Mouse (Mus musculus) kidney, postnatal 0 days (tissue): ENCODE measurements around the gene Fnbp4. TPM values are rescaled to one million over a fixed set of nuclear protein-coding genes. Genes with fewer than 3 reads are reported as not detected.
A peak's percentile ranks its signal among the peaks of the same experiment; 100 is the strongest.

Experiments used
- ATAC-seq: fragments of 200-750 bp; cut with Nextera tagmentation; replicated peaks from 2 replicates; pipeline ENCODE4 v1.8.0; 2017; ENCODE audit warnings: low read depth, moderate number of reproducible peaks, moderate TSS enrichment, moderate library complexity; ENCODE audit not compliant: low FRiP score
- DNase-seq: peaks from one replicate; pipeline ENCODE4 v3.0.0-alpha.2; 2016; ENCODE audit warnings: low spot score
- H3K27ac ChIP-seq: fragments of 300-500 bp; sonication (generic); 2 replicates; pipeline ENCODE4 v1.5.1; 2014; ENCODE audit warnings: mild to moderate bottlenecking
- H3K27me3 ChIP-seq: fragments of 300-500 bp; sonication (generic); 2 replicates; pipeline ENCODE4 v1.6.1; 2014; ENCODE audit warnings: low read length, mixed read lengths; ENCODE audit not compliant: insufficient read depth
- H3K36me3 ChIP-seq: fragments of 300-500 bp; sonication (generic); 2 replicates; pipeline ENCODE4 v1.6.1; 2014; ENCODE audit warnings: low read length, mixed read lengths; ENCODE audit not compliant: insufficient read depth
- H3K4me1 ChIP-seq: fragments of 300-500 bp; sonication (generic); replicated peaks from 2 replicates; pipeline ENCODE4 v1.6.1; 2014; ENCODE audit warnings: antibody characterized with exemption, low read length, mixed read lengths; ENCODE audit not compliant: insufficient read depth
- H3K4me2 ChIP-seq: fragments of 300-500 bp; sonication (generic); 2 replicates; pipeline ENCODE4 v1.6.1; 2014; ENCODE audit warnings: mild to moderate bottlenecking, low read length, moderate library complexity, mixed read lengths
- H3K4me3 ChIP-seq: fragments of 300-500 bp; sonication (generic); replicated peaks from 2 replicates; pipeline ENCODE4 v1.5.1; 2014; ENCODE audit warnings: low read depth, low read length
- H3K9ac ChIP-seq: fragments of 300-500 bp; sonication (generic); 2 replicates; pipeline ENCODE4 v1.6.1; 2014; ENCODE audit warnings: low read depth, low read length
- H3K9me3 ChIP-seq: fragments of 300-500 bp; sonication (generic); replicated peaks from 2 replicates; pipeline ENCODE4 v1.6.1; 2016; ENCODE audit warnings: low read length, inconsistent platforms, mixed read lengths
- CTCF ChIP-seq: IDR thresholded peaks from 2 replicates; pipeline ENCODE4 v1.5.1; 2016; ENCODE audit warnings: antibody characterized with exemption, low read depth, mild to moderate bottlenecking, moderate library complexity
- WGBS: fragments of 180-500 bp; shearing (Covaris S2); extraction: QIAGEN DNeasy Blood & Tissue Kit; methylation state at CpG from one replicate; pipeline ENCODE4 v1.1.7; 2014; 5-methylcytosine and 5-hydroxymethylcytosine counted together
- polyA plus RNA-seq: library from polyadenylated mRNA; unstranded; fragments of >200 nt; fragmentation: Nextera tagmentation; extraction: Ambion mirVana; gene quantifications from 2 replicates; pipeline ENCODE4 v1.2.1, GENCODE M21; 2015

Fnbp4 gene
- polyA plus RNA-seq, 1 experiment from 2014 or later = 44.2 TPM

- H3K27me3 ChIP-seq = no peaks in the 10 kb centered on the region
- DNase-seq (peak; percentile 27), ATAC-seq (no peak)
- H3K36me3 ChIP-seq = peaks cover 12% of the 10 kb centered on the region
- peak overlapping the region; percentile 75 for H3K4me2 ChIP-seq
- H3K9ac ChIP-seq = peak overlapping the region; percentile 97
- no peak for TF ChIP-seq CTCF
- peak overlapping the region; percentile 99; the same call in 1 of the 2 replicates for H3K27ac ChIP-seq
- no peaks in the 10 kb centered on the region for H3K4me1 ChIP-seq
- 8% methylated on average over 4 of the region's 4 CpGs for WGBS
- H3K9me3 ChIP-seq = no peaks in the 10 kb centered on the region
- peak overlapping the region; percentile 98 for H3K4me3 ChIP-seq
These were observed 1.3 kb downstream of the Fnbp4 start for GRCm38 (mm10) chr2:90746538-90746865.

DNA sequence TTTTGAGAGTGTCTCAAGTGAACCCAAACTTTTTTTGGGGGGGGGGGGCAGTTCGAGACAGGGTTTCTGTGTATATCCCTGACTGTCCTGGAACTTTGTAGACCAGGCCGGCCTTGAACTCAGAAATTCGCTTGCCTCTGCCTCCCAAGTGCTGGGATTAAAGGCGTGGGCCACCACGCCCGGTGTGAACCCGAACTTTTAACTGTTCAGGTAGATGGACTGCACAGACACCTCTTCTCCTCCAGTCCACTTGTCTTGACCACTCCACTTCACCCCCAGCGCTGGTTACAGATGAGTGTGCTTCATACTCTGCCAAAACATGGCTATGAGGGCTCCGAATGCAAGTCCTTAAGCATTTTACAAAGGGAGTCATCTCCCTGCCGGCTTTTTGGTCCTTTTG, 2.0 kb downstream of the Fnbp4 start:
- Histone ChIP-seq H3K4me1 (no peaks in the 10 kb centered on the region), H3K4me2 (peak overlapping the region; percentile 75), H3K27ac (no peak overlapping the region), H3K36me3 (peaks cover 13% of the 10 kb centered on the region), H3K9ac (no peak overlapping the region), H3K9me3 (no peaks in the 10 kb centered on the region), H3K4me3 (peak overlapping the region; percentile 98; the same call in 1 of the 2 replicates), H3K27me3 (no peaks in the 10 kb centered on the region)
- WGBS = 89% methylated on average over 10 of the region's 10 CpGs
- DNase-seq = no peak
- no peak for TF ChIP-seq CTCF
- ATAC-seq = no peak

GRCm38 (mm10) chr2:90749676-90750459, 4.7 kb downstream of the Fnbp4 start:
- Histone ChIP-seq H3K9me3 (no peaks in the 10 kb centered on the region), H3K4me2 (no peak overlapping the region), H3K4me3 (no peak overlapping the region), H3K4me1 (no peaks in the 10 kb centered on the region), H3K9ac (0 out of 2 replicates have a peak overlapping the region, but pooled peaks have one; percentile 1), H3K27me3 (no peaks in the 10 kb centered on the region), H3K27ac (no peak overlapping the region), H3K36me3 (peaks cover 37% of the 10 kb centered on the region)
- no peak for TF ChIP-seq CTCF
- ATAC-seq (no peak), DNase-seq (no peak)
- WGBS = 76% methylated on average over 6 of the region's 6 CpGs

DNA sequence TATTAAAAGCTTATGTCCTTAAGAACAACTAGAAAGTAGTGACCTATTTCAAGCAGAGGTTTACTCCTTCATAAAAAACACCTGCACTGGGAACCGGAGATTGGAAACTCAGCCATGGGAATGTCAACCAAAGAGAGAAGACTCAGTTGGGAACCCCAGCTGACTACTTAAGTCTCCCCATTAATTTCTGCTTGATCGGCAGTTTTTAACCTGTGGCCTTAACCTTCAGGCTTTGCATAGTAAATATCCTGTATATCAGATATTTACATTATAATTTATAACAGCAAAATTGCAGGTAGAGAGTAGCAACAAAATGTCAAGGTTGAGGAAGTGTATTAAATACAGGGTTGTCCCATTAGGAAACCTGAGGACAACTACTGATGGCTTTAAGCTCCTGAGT, 8.4 kb downstream of the Fnbp4 start:
- 94% methylated on average over 2 of the region's 2 CpGs for WGBS
- DNase-seq (no peak), ATAC-seq (no peak)
- Histone ChIP-seq H3K4me3 (no peak overlapping the region), H3K27ac (no peak overlapping the region), H3K9ac (no peak overlapping the region), H3K27me3 (no peaks in the 10 kb centered on the region), H3K4me2 (no peak overlapping the region), H3K4me1 (no peaks in the 10 kb centered on the region), H3K9me3 (no peaks in the 10 kb centered on the region), H3K36me3 (peaks cover 61% of the 10 kb centered on the region)
- no peak for TF ChIP-seq CTCF

DNA sequence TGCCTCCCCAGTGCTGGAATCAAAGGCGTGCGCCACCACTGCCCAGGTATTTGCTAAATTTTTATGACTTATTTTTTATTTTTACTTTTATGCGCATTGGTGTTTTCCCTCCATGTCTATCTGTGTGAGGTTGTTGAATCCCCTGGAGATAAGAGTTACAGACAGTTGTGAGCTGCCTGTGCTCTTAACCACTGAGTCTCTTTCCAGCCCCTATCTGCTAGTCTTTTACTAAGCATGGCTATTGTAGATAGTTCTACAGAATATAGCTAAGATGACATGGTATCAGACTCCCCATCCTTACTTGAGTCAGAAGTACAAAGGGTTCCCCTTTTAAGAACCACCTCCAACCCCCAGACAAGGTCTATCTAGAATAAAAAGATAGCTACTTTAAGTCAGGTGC, 9.0 kb downstream of the Fnbp4 start:
- Histone ChIP-seq H3K9me3 (no peaks in the 10 kb centered on the region), H3K4me1 (no peaks in the 10 kb centered on the region), H3K27ac (no peak overlapping the region), H3K4me2 (no peak overlapping the region), H3K27me3 (no peaks in the 10 kb centered on the region), H3K4me3 (no peak overlapping the region), H3K36me3 (peaks cover 66% of the 10 kb centered on the region), H3K9ac (no peak overlapping the region)
- ATAC-seq (no peak), DNase-seq (no peak)
- 98% methylated on average over 3 of the region's 3 CpGs for WGBS
- no peak for TF ChIP-seq CTCF

DNA sequence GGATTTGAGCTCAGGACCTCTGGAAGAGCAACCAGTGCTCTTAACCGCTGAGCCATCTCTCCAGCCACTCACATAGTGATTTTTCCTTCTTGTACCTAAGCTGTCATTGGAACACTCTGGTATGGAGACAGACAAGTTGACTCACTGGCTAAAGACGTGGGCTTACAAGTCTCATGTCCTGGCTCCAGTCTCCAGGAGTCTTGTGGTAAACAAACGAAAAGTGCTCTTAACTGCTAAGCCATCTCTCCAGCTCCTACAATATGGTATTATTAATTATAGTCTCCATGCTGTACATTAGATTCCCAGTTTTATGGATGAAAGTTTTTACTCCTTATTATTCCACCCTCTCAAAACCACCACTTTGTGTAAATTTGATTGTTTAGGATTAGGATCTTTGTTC, 20.0 kb downstream of the Fnbp4 start:
- Histone ChIP-seq H3K4me3 (no peak overlapping the region), H3K9me3 (no peaks in the 10 kb centered on the region), H3K9ac (no peak overlapping the region), H3K27me3 (no peaks in the 10 kb centered on the region), H3K27ac (no peak overlapping the region), H3K4me1 (no peaks in the 10 kb centered on the region), H3K36me3 (peaks cover 74% of the 10 kb centered on the region), H3K4me2 (no peak overlapping the region)
- ATAC-seq (no peak), DNase-seq (no peak)
- 86% methylated on average over 3 of the region's 3 CpGs for WGBS
- no peak for TF ChIP-seq CTCF
